Mouse (Mus musculus) C2C12 (cell line): Measurements from ENCODE around the gene Zcwpw1. TPM values are rescaled to one million over a fixed set of nuclear protein-coding genes. Genes with fewer than 3 reads are reported as not detected.
"Not testable (repeated sequence)": the region's sequence is repeated elsewhere in the genome, so short reads cannot be mapped to it uniquely, and the experiment has no call there.

Source experiments
- H3K27me3 ChIP-seq: one replicate; pipeline ENCODE4 v1.6.1; 2011; ENCODE audit not compliant: control insufficient read depth, insufficient read depth, insufficient read length
- H3K36me3 ChIP-seq: one replicate; pipeline ENCODE4 v1.6.1; 2011; ENCODE audit not compliant: control insufficient read depth, insufficient read depth
- H3K4me3 ChIP-seq: one replicate; pipeline ENCODE4 v1.5.1; 2011; ENCODE audit warnings: mild to moderate bottlenecking, control low read depth; ENCODE audit not compliant: poor library complexity, insufficient read depth, severe bottlenecking
- H3K79me2 ChIP-seq: one replicate; pipeline ENCODE4 v1.6.1; 2011; ENCODE audit not compliant: control insufficient read depth, insufficient read depth
- H3K79me3 ChIP-seq: one replicate; pipeline ENCODE4 v1.6.1; 2011; ENCODE audit warnings: low read depth, control low read depth
- H3ac ChIP-seq: one replicate; pipeline ENCODE3; 2011; ENCODE audit warnings: low read depth; ENCODE audit not compliant: control insufficient read depth, insufficient read length
- CEBPB ChIP-seq: IDR thresholded peaks from one replicate; pipeline ENCODE4 v1.6.1; 2011; ENCODE audit warnings: low read depth, mild to moderate bottlenecking, control low read depth, moderate library complexity
- CTCF ChIP-seq: IDR thresholded peaks from one replicate; pipeline ENCODE4 v1.5.1; 2011; ENCODE audit not compliant: control insufficient read depth, insufficient read depth, insufficient read length
- FOSL1 ChIP-seq: IDR thresholded peaks from one replicate; pipeline ENCODE4 v1.8.0; 2011; ENCODE audit warnings: mild to moderate bottlenecking, low read length; ENCODE audit not compliant: poor library complexity, insufficient read depth, severe bottlenecking
- MAX ChIP-seq: IDR thresholded peaks from one replicate; pipeline ENCODE4 v1.6.1; 2011; ENCODE audit warnings: mild to moderate bottlenecking, control low read depth
- MYOD1 ChIP-seq: IDR thresholded peaks from one replicate; pipeline ENCODE4 v1.6.1; 2011; ENCODE audit warnings: low read depth; ENCODE audit not compliant: control insufficient read depth, insufficient read length
- MYOG ChIP-seq: IDR thresholded peaks from one replicate; pipeline ENCODE4 v1.6.1; 2011; ENCODE audit not compliant: control insufficient read depth, insufficient read length; ENCODE audit errors: extremely low read depth
- USF1 ChIP-seq: IDR thresholded peaks from one replicate; pipeline ENCODE4 v1.6.1; 2011; ENCODE audit warnings: low read depth, mild to moderate bottlenecking, control low read depth, moderate library complexity
- polyA plus RNA-seq: library from polyadenylated mRNA; unstranded; fragments of >200 nt; fragmentation: generic; extraction: Trizol; gene quantifications from one replicate; pipeline ENCODE4 v1.2.1, GENCODE M21; 2012; ENCODE audit warnings: missing spikeins

Gene Zcwpw1
- polyA plus RNA-seq, 1 experiment = 0.73 TPM

- no peaks in the 10 kb centered on the region for H3K79me2 ChIP-seq
- H3K79me3 ChIP-seq = no peaks in the 10 kb centered on the region
- H3ac ChIP-seq = no peak overlapping the region
- H3K4me3 ChIP-seq = no peak overlapping the region
- TF ChIP-seq CEBPB (no peak), MYOG (no peak), USF1 (no peak), MAX (no peak), FOSL1 (no peak), MYOD1 (no peak), CTCF (no peak)
- no peaks in the 10 kb centered on the region for H3K36me3 ChIP-seq
- no peaks in the 10 kb centered on the region for H3K27me3 ChIP-seq
These were observed 49.0 kb downstream of the Zcwpw1 start for GRCm38 (mm10) chr5:137836611-137837010.

- H3K36me3 ChIP-seq, H3ac ChIP-seq, H3K27me3 ChIP-seq, H3K79me2 ChIP-seq, H3K79me3 ChIP-seq, H3K4me3 ChIP-seq: not testable (repeated sequence)
These were observed 49.5 kb downstream of the Zcwpw1 start for GRCm38 (mm10) chr5:137837110-137837509.

- not testable (repeated sequence) for H3K79me3 ChIP-seq, H3ac ChIP-seq, H3K4me3 ChIP-seq, H3K27me3 ChIP-seq, H3K79me2 ChIP-seq, H3K36me3 ChIP-seq
These were observed 62.7 kb downstream of the Zcwpw1 start for GRCm38 (mm10) chr5:137850313-137850712.

GRCm38 (mm10) chr5:137854907-137855306 lies 67.3 kb downstream of the Zcwpw1 start:
- H3K79me2 ChIP-seq, H3K79me3 ChIP-seq, H3K36me3 ChIP-seq, H3K27me3 ChIP-seq, H3ac ChIP-seq, H3K4me3 ChIP-seq: not testable (repeated sequence)

- not testable (repeated sequence) for H3K79me3 ChIP-seq, H3K36me3 ChIP-seq, H3K4me3 ChIP-seq, H3ac ChIP-seq, H3K27me3 ChIP-seq, H3K79me2 ChIP-seq
These were observed 69.3 kb downstream of the Zcwpw1 start for GRCm38 (mm10) chr5:137856870-137857269.

GRCm38 (mm10) chr5:137857960-137858710 lies 70.5 kb downstream of the Zcwpw1 start, which contains the start of gene Pilrb1:
Gene Pilrb1 (minus strand): TSS chr5:137858106.
- not testable (repeated sequence) for H3ac ChIP-seq, H3K79me2 ChIP-seq, H3K27me3 ChIP-seq, H3K4me3 ChIP-seq, H3K79me3 ChIP-seq, H3K36me3 ChIP-seq

- not testable (repeated sequence) for H3K4me3 ChIP-seq
These were observed 76.4 kb downstream of the Zcwpw1 start for GRCm38 (mm10) chr5:137864008-137864407.

GRCm38 (mm10) chr5:137868600-137868999 lies 81.0 kb downstream of the Zcwpw1 start:
- not testable (repeated sequence) for H3K4me3 ChIP-seq, H3K79me2 ChIP-seq, H3K79me3 ChIP-seq, H3ac ChIP-seq, H3K36me3 ChIP-seq, H3K27me3 ChIP-seq

More at GRCm38 (mm10) chr5:137864008-137864407, 76.4 kb downstream of the Zcwpw1 start:
- not testable (repeated sequence) for H3K79me3 ChIP-seq, H3K27me3 ChIP-seq, H3K36me3 ChIP-seq, H3ac ChIP-seq, H3K79me2 ChIP-seq

GRCm38 (mm10) chr5:137871644-137872380 lies 84.2 kb downstream of the Zcwpw1 start, which contains the start of gene Pilrb2:
Gene Pilrb2 (minus strand): TSS chr5:137871815.
- H3K79me3 ChIP-seq, H3K27me3 ChIP-seq, H3K79me2 ChIP-seq, H3K36me3 ChIP-seq, H3K4me3 ChIP-seq, H3ac ChIP-seq: not testable (repeated sequence)
